Mouse (Mus musculus) hindbrain, embryonic 14.5 days (tissue): ENCODE results near the gene Fam187b. TPM values are rescaled to one million over a fixed set of nuclear protein-coding genes. Genes with fewer than 3 reads are reported as not detected.

Source experiments
- ATAC-seq: fragments of 200-750 bp; cut with Nextera tagmentation; 2 replicates; pipeline ENCODE4 v1.8.0; 2017; ENCODE audit warnings: moderate number of reproducible peaks, mild to moderate bottlenecking, moderate TSS enrichment, moderate library complexity; ENCODE audit not compliant: low FRiP score
- DNase-seq: peaks from one replicate; pipeline ENCODE4 v3.0.0-alpha.2; 2015; ENCODE audit warnings: low spot score
- H3K27ac ChIP-seq: fragments of 300-500 bp; sonication (generic); 2 replicates; pipeline ENCODE4 v1.5.1; 2014; ENCODE audit warnings: mild to moderate bottlenecking, moderate library complexity
- H3K27me3 ChIP-seq: fragments of 300-500 bp; sonication (generic); 2 replicates; pipeline ENCODE4 v1.6.1; 2014; ENCODE audit warnings: mild to moderate bottlenecking, low read length, mixed read lengths; ENCODE audit not compliant: control insufficient read depth, insufficient read depth
- H3K36me3 ChIP-seq: fragments of 300-500 bp; sonication (generic); replicated peaks from 2 replicates; pipeline ENCODE4 v1.6.1; 2014; ENCODE audit not compliant: control insufficient read depth, insufficient read depth
- H3K4me1 ChIP-seq: fragments of 300-500 bp; sonication (generic); replicated peaks from 2 replicates; pipeline ENCODE4 v1.6.1; 2014; ENCODE audit warnings: antibody characterized with exemption, low read length, mixed read lengths; ENCODE audit not compliant: control insufficient read depth, insufficient read depth
- H3K4me2 ChIP-seq: fragments of 300-500 bp; sonication (generic); replicated peaks from 2 replicates; pipeline ENCODE4 v1.6.1; 2014; ENCODE audit warnings: mild to moderate bottlenecking, moderate library complexity
- H3K4me3 ChIP-seq: fragments of 300-500 bp; sonication (generic); replicated peaks from 2 replicates; pipeline ENCODE4 v1.5.1; 2014; ENCODE audit warnings: mild to moderate bottlenecking, low read length
- H3K9ac ChIP-seq: fragments of 300-500 bp; sonication (generic); 2 replicates; pipeline ENCODE4 v1.6.1; 2014
- H3K9me3 ChIP-seq: fragments of 300-500 bp; sonication (generic); 2 replicates; pipeline ENCODE4 v1.6.1; 2016; ENCODE audit warnings: low read length; ENCODE audit not compliant: control insufficient read depth
- WGBS: fragments of 180-500 bp; shearing (Covaris S2); extraction: QIAGEN DNeasy Blood & Tissue Kit; methylation state at CpG from one replicate; pipeline ENCODE4 v1.1.7; 2014; 5-methylcytosine and 5-hydroxymethylcytosine counted together
- polyA plus RNA-seq: library from polyadenylated mRNA; unstranded; fragments of >200 nt; fragmentation: Nextera tagmentation; extraction: Ambion mirVana; gene quantifications from 2 replicates; pipeline ENCODE4 v1.2.1, GENCODE M21; 2014

Gene Fam187b
- polyA plus RNA-seq, 1 experiment from 2014 or later: 1.0 TPM

DNA sequence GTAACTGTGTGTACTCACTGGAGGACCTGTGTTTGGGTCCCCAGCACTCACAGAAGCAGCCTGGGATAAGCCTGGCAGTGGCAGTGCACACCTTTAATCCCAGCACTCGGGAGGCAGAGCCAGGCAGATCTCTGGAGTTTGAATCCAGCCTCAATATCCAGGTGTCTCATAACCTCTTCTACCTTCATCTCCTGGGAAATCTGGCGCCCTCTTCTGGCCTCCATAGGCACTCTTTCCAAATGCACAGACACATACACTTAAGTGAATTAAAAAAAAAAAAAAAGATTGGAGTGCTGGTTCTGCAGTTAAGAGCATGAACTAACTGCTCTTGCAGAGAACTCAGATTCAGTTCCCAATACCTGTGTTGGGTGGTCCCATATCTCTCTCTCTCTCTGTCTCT lies 57.1 kb downstream of the Fam187b start:
- H3K9ac ChIP-seq: no peak overlapping the region
- DNase-seq (no peak), ATAC-seq (no peak)
- H3K4me1 ChIP-seq: no peaks in the 10 kb centered on the region
- H3K4me2 ChIP-seq: no peak overlapping the region
- H3K4me3 ChIP-seq: no peak overlapping the region
- no peak overlapping the region for H3K27ac ChIP-seq
- H3K27me3 ChIP-seq: no peaks in the 10 kb centered on the region
- 76% methylated on average over 2 of the region's 2 CpGs for WGBS
- no peaks in the 10 kb centered on the region for H3K36me3 ChIP-seq
- H3K9me3 ChIP-seq: no peaks in the 10 kb centered on the region

DNA sequence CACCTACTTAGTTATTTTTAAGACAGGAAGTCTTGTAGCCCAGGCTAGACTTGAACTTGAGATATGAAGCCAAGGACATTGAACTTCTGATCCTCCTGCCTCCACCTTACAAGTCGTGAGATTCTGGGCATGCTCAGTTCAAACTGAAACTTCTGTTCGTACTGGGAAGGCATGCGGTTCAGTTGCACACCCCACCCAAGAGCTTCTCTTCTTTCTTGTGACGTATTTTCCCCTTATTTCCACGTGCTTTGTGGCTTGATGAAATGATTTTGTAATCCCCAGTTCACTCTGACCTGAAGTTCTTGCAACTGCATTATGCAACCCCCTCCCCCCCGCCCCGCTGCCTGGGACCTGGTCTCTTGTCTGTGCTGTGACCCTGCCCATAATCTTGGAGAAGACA lies 58.1 kb downstream of the Fam187b start:
- no peak overlapping the region for H3K4me3 ChIP-seq
- H3K4me2 ChIP-seq: no peak overlapping the region
- H3K36me3 ChIP-seq: no peaks in the 10 kb centered on the region
- H3K9me3 ChIP-seq: no peaks in the 10 kb centered on the region
- H3K9ac ChIP-seq: no peak overlapping the region
- ATAC-seq (no peak), DNase-seq (no peak)
- no peak overlapping the region for H3K27ac ChIP-seq
- no peaks in the 10 kb centered on the region for H3K4me1 ChIP-seq
- WGBS: 84% methylated on average over 7 of the region's 7 CpGs
- H3K27me3 ChIP-seq: no peaks in the 10 kb centered on the region

DNA sequence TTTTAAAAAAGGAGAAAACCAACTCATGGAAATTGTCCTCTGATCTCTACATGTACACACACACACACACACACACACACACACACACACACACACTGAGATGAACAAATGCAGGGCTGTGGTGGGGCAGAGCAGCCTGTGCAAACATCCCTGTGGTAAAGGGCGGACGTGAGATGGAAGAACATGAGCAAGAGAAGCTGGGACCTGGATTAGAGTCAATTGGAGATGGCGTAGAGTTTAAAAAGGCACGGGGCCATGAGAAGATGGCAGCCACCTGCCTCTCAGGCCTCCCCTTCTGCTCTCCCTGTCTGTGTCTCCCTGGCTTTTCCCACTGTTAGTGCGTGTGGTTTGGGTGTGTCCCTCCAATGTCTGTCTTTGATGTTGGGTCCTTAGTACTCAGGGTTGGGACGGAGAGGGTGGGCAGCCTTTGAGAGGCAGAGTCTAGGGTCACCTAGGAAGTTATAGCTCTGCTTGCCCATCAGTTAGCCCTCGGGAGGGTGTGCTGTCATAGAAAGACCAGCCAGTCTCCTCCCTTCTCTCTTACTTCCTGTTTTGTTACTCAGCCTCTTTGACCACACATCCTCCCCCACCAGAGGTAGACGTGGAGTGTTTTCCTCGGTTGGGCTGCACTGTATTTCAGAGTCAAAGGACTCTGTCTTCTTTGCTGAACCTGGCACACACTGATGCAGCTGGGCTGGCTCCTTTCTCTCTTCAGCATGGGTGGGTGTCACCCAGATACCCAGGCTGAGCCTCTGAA lies 60.0 kb downstream of the Fam187b start:
- Histone ChIP-seq H3K4me1 (no peaks in the 10 kb centered on the region), H3K9me3 (no peaks in the 10 kb centered on the region), H3K4me2 (no peak overlapping the region), H3K4me3 (no peak overlapping the region), H3K9ac (no peak overlapping the region), H3K27ac (no peak overlapping the region), H3K27me3 (no peaks in the 10 kb centered on the region), H3K36me3 (no peaks in the 10 kb centered on the region)
- DNase-seq: no peak
- ATAC-seq: no peak
- WGBS: 76% methylated on average over 9 of the region's 9 CpGs

DNA sequence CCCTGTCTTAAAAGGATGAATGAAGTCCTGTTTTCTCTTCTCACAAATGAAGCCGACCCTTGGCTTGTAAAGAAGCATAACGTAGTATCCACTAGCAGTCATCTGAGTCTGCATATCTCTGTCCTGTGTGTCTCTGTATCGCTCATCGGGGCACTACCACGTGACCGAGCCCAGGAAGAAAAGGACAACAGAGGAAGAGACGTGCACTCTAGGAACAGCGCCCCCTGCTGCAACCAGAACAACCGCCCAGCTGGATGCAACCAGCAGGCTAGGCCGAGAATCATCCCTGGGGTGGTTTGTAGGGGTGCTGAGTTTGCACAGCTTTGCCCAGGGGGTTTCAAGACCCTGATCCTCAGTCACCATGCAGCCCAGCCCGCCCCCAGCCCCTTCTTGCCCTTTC lies 61.2 kb downstream of the Fam187b start:
- WGBS: 66% methylated on average over 11 of the region's 11 CpGs
- no peaks in the 10 kb centered on the region for H3K9me3 ChIP-seq
- H3K27me3 ChIP-seq: no peaks in the 10 kb centered on the region
- H3K9ac ChIP-seq: no peak overlapping the region
- H3K4me2 ChIP-seq: no peak overlapping the region
- no peaks in the 10 kb centered on the region for H3K4me1 ChIP-seq
- no peaks in the 10 kb centered on the region for H3K36me3 ChIP-seq
- H3K27ac ChIP-seq: no peak overlapping the region
- ATAC-seq (no peak), DNase-seq (no peak)
- H3K4me3 ChIP-seq: no peak overlapping the region

DNA sequence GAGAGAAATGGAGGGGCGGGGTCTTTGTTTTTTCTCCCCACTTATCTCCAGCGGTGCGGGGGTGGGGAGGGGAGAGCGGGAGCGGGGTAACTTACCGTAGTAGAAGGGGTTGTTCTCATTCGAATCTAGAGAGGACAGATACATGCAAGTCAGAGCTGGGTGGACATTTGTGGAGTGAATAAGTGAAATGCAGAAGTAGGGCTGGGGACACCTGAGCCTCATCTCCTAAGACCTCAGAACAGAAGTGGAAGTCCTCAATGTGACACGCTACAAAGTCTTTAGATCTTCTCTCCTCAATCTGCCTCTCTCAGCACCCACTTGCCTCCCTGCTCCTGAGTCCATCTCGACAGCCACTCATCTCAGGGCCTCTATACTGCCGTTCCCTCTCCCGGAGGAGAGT lies 61.7 kb downstream of the Fam187b start:
- DNase-seq: no peak
- no peaks in the 10 kb centered on the region for H3K36me3 ChIP-seq
- 0 out of 2 replicates have a peak, but pooled peaks cover 2% of the 10 kb centered on the region for H3K27me3 ChIP-seq
- H3K4me1 ChIP-seq: no peaks in the 10 kb centered on the region
- no peak for ATAC-seq
- H3K9me3 ChIP-seq: no peaks in the 10 kb centered on the region
- WGBS: 83% methylated on average over 11 of the region's 11 CpGs
- H3K4me2 ChIP-seq: no peak overlapping the region
- H3K9ac ChIP-seq: no peak overlapping the region
- H3K27ac ChIP-seq: no peak overlapping the region
- no peak overlapping the region for H3K4me3 ChIP-seq

DNA sequence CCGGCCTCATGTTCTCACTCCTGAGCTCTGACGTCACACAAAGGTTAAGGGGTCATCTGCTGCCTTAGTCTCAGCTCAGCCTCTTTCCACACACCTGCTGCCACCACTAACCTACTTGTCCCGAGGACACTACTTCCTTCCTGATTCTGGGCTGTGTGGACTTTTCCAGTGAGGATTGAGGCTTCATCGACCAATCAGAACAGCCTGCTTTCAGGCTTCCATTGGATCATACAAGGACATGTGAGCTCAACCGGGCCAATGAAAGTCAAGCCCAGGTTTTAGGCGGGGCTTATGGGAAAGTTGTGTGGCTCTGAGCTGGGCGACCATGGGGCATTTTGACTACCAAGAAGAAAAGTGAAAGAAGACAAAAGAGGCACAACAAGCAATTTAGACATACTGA lies 63.3 kb downstream of the Fam187b start:
- H3K9me3 ChIP-seq: no peaks in the 10 kb centered on the region
- H3K4me1 ChIP-seq: no peaks in the 10 kb centered on the region
- no peak for ATAC-seq
- H3K27me3 ChIP-seq: peaks cover 18% of the 10 kb centered on the region
- no peak overlapping the region for H3K4me2 ChIP-seq
- H3K27ac ChIP-seq: no peak overlapping the region
- 90% methylated on average over 7 of the region's 7 CpGs for WGBS
- no peak for DNase-seq
- no peak overlapping the region for H3K9ac ChIP-seq
- H3K4me3 ChIP-seq: no peak overlapping the region
- H3K36me3 ChIP-seq: no peaks in the 10 kb centered on the region

DNA sequence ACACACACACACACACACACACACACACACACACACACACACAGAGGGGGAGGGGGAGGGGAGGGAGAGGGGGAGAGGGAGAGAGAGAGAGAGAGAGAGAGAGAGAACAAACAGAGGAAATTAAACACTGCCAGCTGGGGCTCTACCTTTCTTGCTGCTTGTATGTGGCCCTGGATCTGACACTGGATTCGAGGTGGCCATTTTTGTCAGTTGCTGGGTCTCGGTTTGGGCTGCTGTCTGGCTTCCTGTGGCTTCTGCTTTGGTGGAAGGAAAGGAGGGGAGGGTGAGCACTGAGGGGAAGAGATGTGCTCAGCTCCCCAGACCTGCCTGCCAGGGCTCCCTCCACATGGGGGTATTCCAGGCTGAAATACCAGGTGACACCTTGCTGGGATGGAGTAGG lies 64.1 kb downstream of the Fam187b start:
- H3K27me3 ChIP-seq: peaks cover 25% of the 10 kb centered on the region
- no peaks in the 10 kb centered on the region for H3K4me1 ChIP-seq
- ATAC-seq: no peak
- H3K27ac ChIP-seq: no peak overlapping the region
- H3K36me3 ChIP-seq: no peaks in the 10 kb centered on the region
- H3K9me3 ChIP-seq: no peaks in the 10 kb centered on the region
- no peak overlapping the region for H3K4me2 ChIP-seq
- WGBS: 74% methylated on average over 2 of the region's 2 CpGs
- no peak overlapping the region for H3K4me3 ChIP-seq
- DNase-seq: no peak
- no peak overlapping the region for H3K9ac ChIP-seq

DNA sequence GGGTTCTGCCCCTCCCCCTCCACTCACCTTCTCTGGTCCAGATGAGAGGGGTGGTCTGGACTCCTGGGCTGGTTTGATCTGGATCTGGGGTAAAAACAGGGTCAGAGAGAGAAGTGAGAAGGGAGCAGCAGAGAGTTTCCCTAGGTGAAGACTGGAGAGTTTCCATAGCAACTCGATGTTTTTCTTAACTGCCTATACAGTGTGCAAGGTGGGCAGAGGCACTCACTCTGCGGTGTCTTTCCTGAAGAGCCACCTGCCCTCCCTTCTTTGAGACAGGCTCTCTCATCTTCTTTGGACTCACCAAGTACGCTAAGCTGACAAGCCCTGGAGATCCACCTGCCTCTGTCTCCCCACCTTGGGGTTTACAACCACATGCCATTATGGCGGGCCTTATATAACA lies 65.4 kb downstream of the Fam187b start:
- no peak overlapping the region for H3K4me2 ChIP-seq
- H3K4me3 ChIP-seq: no peak overlapping the region
- H3K9ac ChIP-seq: no peak overlapping the region
- H3K27ac ChIP-seq: no peak overlapping the region
- H3K36me3 ChIP-seq: no peaks in the 10 kb centered on the region
- H3K27me3 ChIP-seq: peaks cover 35% of the 10 kb centered on the region
- DNase-seq (no peak), ATAC-seq (no peak)
- no peaks in the 10 kb centered on the region for H3K9me3 ChIP-seq
- 89% methylated on average over 4 of the region's 4 CpGs for WGBS
- no peaks in the 10 kb centered on the region for H3K4me1 ChIP-seq
